Mouse (Mus musculus) intestine, embryonic 15.5 days (tissue): ENCODE results near the gene Parp9. TPM values are rescaled to one million over a fixed set of nuclear protein-coding genes. Genes with fewer than 3 reads are reported as not detected.
"Not testable (repeated sequence)": the region's sequence is repeated elsewhere in the genome, so short reads cannot be mapped to it uniquely, and the experiment has no call there.

ENCODE experiments used
- ATAC-seq: fragments of 200-750 bp; cut with Nextera tagmentation; 2 replicates; pipeline ENCODE4 v1.8.0; 2017; ENCODE audit warnings: moderate TSS enrichment, moderate library complexity
- H3K27ac ChIP-seq: fragments of 300-500 bp; sonication (generic); 2 replicates; pipeline ENCODE4 v1.5.1; 2015; ENCODE audit warnings: mild to moderate bottlenecking, inconsistent platforms
- H3K27me3 ChIP-seq: fragments of 300-500 bp; sonication (generic); replicated peaks from 2 replicates; pipeline ENCODE4 v1.6.1; 2015; ENCODE audit warnings: inconsistent platforms
- H3K36me3 ChIP-seq: fragments of 300-500 bp; sonication (generic); 2 replicates; pipeline ENCODE4 v1.6.1; 2015; ENCODE audit warnings: inconsistent platforms
- H3K4me1 ChIP-seq: fragments of 300-500 bp; sonication (generic); replicated peaks from 2 replicates; pipeline ENCODE4 v1.6.1; 2015; ENCODE audit warnings: inconsistent platforms
- H3K4me2 ChIP-seq: fragments of 300-500 bp; sonication (generic); replicated peaks from 2 replicates; pipeline ENCODE4 v1.6.1; 2015; ENCODE audit warnings: mild to moderate bottlenecking, inconsistent platforms
- H3K4me3 ChIP-seq: fragments of 300-500 bp; sonication (generic); replicated peaks from 2 replicates; pipeline ENCODE4 v1.5.1; 2015; ENCODE audit warnings: inconsistent platforms
- H3K9ac ChIP-seq: fragments of 300-500 bp; sonication (generic); 2 replicates; pipeline ENCODE4 v1.6.1; 2015; ENCODE audit warnings: inconsistent platforms
- H3K9me3 ChIP-seq: fragments of 300-500 bp; sonication (generic); 2 replicates; pipeline ENCODE4 v1.6.1; 2016; ENCODE audit warnings: inconsistent platforms
- WGBS: fragments of 180-500 bp; shearing (Covaris S2); methylation state at CpG from one replicate; pipeline ENCODE4 v1.1.7; 2015; 5-methylcytosine and 5-hydroxymethylcytosine counted together
- polyA plus RNA-seq: library from polyadenylated mRNA; unstranded; fragments of >200 nt; fragmentation: Nextera tagmentation; extraction: Ambion mirVana; gene quantifications from 2 replicates; pipeline ENCODE4 v1.2.1, GENCODE M21; 2015

The Parp9 gene
- polyA plus RNA-seq = 12.0 and 14.0 TPM in 2 replicates

DNA sequence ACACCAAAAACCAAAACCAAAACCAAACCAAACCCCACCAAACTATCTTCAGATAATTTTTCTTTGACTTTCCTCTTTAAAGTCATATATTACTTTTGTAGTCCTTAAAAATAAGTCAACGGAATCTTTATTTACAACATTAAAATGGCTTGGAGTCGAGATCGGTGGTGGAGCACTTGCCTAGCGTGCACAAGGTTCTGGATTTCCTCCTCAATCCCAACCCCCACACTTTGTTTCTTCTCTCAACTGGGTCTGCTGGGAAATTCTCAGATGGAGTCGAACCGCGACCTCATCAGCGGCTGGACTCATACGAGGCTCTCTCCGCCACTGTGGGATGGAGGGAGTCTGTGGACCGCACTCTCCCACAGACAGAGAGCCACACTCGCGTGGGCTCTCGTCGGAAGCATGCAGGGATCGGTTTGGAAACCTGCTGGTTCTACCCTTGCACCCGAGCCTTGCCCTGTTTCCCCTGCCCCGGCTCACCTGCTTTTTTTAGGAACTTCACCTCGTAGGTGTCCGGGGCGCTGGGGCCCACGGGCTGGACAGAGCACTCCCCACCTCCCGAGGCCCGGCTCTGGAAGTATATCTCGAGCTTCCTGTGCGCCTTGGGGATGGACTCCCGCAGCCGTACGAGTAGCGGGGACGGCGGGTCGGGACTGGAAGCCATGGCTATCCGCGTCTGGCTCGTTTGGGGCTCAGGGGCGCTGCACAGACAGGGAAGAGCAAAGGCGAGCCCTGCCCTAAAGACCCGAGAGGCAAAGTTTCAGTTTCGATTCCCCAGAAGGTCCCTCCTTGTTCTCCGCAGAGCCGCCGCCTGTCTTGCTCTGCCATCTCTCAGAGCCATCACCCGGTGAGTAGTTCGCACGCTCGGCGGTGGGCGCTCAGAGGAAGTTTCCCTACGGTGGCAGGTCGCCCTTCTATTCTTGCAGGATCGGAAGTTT lies at the start of gene Parp9, which contains the start of gene Dtx3l:
TSS of gene Parp9 (plus strand) at position 260 of the 941 bp plus-strand sequence.
TSS of gene Dtx3l (minus strand) at position 941 of the 941 bp plus-strand sequence.
- Histone ChIP-seq H3K36me3 (no peaks in the 10 kb centered on the region), H3K4me1 (0 out of 2 replicates have a peak, but pooled peaks cover 7% of the 10 kb centered on the region), H3K27ac (peak within 1 kb of the TSS; percentile 79), H3K9me3 (no peaks in the 10 kb centered on the region), H3K4me3 (peak within 1 kb of the TSS; percentile 70), H3K9ac (peak within 1 kb of the TSS; percentile 78), H3K27me3 (no peaks in the 10 kb centered on the region), H3K4me2 (peak within 1 kb of the TSS; percentile 87)
- 1% methylated on average over 52 of the region's 52 CpGs for WGBS
- ATAC-seq = peak; percentile 85

DNA sequence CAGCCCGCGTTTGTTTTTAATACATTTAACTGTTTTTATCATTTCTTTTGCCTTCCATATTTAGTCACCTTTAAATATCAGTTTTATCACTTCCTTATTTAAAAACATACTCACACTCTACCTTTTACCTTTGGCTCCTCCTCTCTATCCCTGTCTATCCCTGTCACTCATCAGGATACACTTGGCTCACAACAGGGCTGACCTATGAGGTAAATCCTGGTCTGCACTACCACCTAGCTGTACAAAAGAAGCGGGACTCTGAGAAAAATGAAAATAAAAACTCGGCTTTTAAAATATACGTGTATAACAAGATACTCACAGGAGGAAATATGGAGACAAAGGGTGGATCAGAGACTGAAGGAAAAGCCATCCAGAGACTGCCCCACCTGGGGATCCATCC lies 49.4 kb upstream of the Parp9 start:
- WGBS = 91% methylated on average over 5 of the region's 5 CpGs
- Histone ChIP-seq H3K4me1 (no peaks in the 10 kb centered on the region), H3K4me2 (no peak overlapping the region), H3K36me3 (no peaks in the 10 kb centered on the region), H3K27me3 (no peaks in the 10 kb centered on the region), H3K9me3 (no peaks in the 10 kb centered on the region), H3K27ac (no peak overlapping the region), H3K4me3 (no peak overlapping the region), H3K9ac (no peak overlapping the region)
- no peak for ATAC-seq

DNA sequence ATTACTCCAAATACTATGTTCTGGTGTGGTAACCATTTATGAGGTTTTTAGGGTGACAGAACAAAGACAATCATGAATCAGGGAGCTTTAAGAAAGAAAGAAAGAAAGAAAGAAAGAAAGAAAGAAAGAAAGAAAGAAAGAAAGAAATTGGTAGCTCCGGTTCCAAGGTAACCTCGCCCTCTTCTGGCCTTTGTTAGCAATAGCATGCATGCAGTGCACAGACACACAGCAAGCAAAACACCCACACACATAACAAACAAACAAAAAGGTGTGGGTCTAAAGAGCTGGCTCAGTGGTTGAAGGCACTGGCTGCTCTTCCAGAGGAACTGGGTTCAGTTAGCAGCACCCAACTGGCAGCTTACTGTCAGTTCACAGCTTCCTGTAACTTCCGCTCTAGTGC lies 47.6 kb upstream of the Parp9 start:
- Histone ChIP-seq H3K9me3 (no peaks in the 10 kb centered on the region), H3K36me3 (no peaks in the 10 kb centered on the region), H3K27ac (no peak overlapping the region), H3K27me3 (no peaks in the 10 kb centered on the region), H3K4me3 (no peak overlapping the region), H3K4me2 (no peak overlapping the region), H3K4me1 (no peaks in the 10 kb centered on the region), H3K9ac (no peak overlapping the region)
- ATAC-seq = no peak
- 81% methylated on average over 3 of the region's 3 CpGs for WGBS

DNA sequence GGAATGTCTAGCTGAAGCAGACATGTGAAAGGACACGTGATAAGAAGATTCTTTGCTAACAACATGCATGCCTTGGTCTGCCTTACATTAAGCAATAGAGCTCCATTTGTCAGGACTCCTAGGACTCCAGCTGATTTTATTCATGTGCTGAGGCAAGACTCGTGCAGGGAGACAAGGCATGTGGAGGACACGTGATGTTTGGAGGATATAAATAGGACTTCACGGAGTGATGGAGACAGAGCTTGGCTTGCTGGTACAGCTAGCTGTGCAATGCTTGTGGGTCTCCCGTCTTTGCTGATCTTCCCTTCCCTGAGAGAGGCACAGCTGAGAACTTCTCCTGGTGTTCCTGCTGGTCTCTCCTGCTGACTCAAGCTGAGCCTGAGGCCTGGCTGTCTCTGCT lies 46.7 kb upstream of the Parp9 start:
- 78% methylated on average over 5 of the region's 5 CpGs for WGBS
- H3K4me3 ChIP-seq, H3K27ac ChIP-seq, ATAC-seq, H3K9ac ChIP-seq, H3K4me1 ChIP-seq, H3K9me3 ChIP-seq, H3K4me2 ChIP-seq, H3K36me3 ChIP-seq, H3K27me3 ChIP-seq: not testable (repeated sequence)

GRCm38 (mm10) chr16:35894997-35895396 lies 43.3 kb upstream of the Parp9 start:
- no peaks in the 10 kb centered on the region for H3K9me3 ChIP-seq
- no peak overlapping the region for H3K4me2 ChIP-seq
- no peak overlapping the region for H3K27ac ChIP-seq
- ATAC-seq = no peak
- H3K27me3 ChIP-seq = no peaks in the 10 kb centered on the region
- H3K4me1 ChIP-seq = no peaks in the 10 kb centered on the region
- WGBS = 53% methylated on average over 6 of the region's 6 CpGs
- no peak overlapping the region for H3K4me3 ChIP-seq
- no peak overlapping the region for H3K9ac ChIP-seq
- no peaks in the 10 kb centered on the region for H3K36me3 ChIP-seq

DNA sequence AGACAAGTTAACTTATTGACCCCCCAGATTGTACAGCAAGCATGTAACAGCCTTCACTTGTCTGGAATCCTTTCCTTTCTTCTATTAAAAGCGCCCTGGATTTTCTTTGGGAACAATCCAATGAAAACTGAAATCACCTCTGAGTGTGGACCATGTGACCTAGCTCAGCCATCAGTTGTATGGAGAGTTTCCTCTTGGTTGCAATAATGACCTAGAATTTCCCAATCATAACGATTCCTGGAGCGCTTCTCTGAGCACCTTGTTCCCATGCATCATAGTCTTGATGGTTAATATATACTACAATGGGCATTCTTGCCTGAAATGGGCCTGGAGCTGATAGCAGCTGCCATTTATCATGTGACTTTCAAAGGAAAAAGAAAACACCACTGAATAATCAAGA lies 37.7 kb upstream of the Parp9 start:
- ATAC-seq = no peak
- Histone ChIP-seq H3K36me3 (no peaks in the 10 kb centered on the region), H3K4me1 (no peaks in the 10 kb centered on the region), H3K4me2 (no peak overlapping the region), H3K27me3 (no peaks in the 10 kb centered on the region), H3K27ac (no peak overlapping the region), H3K9ac (no peak overlapping the region), H3K9me3 (no peaks in the 10 kb centered on the region), H3K4me3 (no peak overlapping the region)
- WGBS = 82% methylated on average over 3 of the region's 3 CpGs

- H3K4me3 ChIP-seq = no peak overlapping the region
- no peaks in the 10 kb centered on the region for H3K4me1 ChIP-seq
- H3K9me3 ChIP-seq = no peaks in the 10 kb centered on the region
- ATAC-seq = no peak
- no peak overlapping the region for H3K27ac ChIP-seq
- H3K4me2 ChIP-seq = no peak overlapping the region
- 87% methylated on average over 6 of the region's 6 CpGs for WGBS
- H3K9ac ChIP-seq = no peak overlapping the region
- no peaks in the 10 kb centered on the region for H3K27me3 ChIP-seq
- H3K36me3 ChIP-seq = no peaks in the 10 kb centered on the region
Observed at GRCm38 (mm10) chr16:35903014-35903640, 35.1 kb upstream of the Parp9 start.

DNA sequence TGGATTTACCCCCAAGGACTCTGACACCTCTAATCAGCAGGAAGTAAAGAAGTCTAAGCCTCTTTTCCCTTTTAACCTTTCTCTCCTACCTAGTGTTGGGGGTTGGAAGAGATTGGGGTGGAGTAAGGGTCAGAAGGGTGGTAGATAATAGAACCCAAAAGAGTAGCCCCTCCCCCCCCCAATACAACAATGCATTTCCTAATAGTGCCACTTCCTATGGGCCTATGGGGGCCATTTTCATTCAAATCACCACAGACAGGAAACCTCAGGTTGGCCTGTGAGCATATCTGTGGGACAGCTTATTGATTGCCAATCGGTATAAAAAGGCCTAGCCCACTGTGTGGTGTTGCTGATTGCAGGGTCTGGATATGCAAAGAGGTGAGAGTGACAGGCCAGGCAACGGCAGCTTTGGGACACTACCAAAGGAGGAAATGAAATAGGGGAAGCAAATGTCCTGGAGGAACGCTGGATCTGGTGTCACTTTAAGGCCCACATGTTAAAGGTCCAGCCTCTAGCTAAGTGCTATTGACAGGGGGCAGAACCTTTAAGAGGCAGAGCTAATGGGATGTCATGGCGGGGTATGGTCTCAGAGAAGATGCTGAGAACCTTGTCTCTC lies 34.0 kb upstream of the Parp9 start:
- Histone ChIP-seq H3K9ac (no peak overlapping the region), H3K27me3 (no peaks in the 10 kb centered on the region), H3K4me1 (no peaks in the 10 kb centered on the region), H3K4me3 (no peak overlapping the region), H3K36me3 (no peaks in the 10 kb centered on the region), H3K4me2 (no peak overlapping the region), H3K9me3 (no peaks in the 10 kb centered on the region), H3K27ac (no peak overlapping the region)
- no peak for ATAC-seq
- WGBS = 81% methylated on average over 4 of the region's 4 CpGs

DNA sequence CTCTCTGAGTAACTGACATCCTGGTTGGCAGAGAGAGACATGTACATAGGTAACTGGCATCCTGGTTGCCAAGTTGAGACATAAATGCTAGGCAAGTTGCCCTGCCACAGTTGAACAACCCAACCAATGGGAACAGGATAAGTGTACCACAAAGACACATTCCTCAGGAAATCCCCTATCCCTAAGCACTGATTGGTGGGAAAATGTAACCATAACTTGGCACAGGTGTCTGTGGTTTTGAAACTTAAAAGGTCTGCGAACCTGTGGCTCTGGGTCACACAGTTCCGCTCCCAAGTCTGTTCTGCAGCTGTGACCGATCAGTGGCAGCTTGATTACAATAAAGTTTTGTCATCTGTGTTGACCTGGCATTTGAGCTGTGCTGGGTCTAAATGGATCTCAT lies 32.9 kb upstream of the Parp9 start:
- no peak for ATAC-seq
- no peaks in the 10 kb centered on the region for H3K27me3 ChIP-seq
- H3K9ac ChIP-seq = no peak overlapping the region
- H3K4me3 ChIP-seq = no peak overlapping the region
- H3K27ac ChIP-seq = no peak overlapping the region
- no peaks in the 10 kb centered on the region for H3K9me3 ChIP-seq
- 89% methylated on average over 3 of the region's 3 CpGs for WGBS
- H3K36me3 ChIP-seq = no peaks in the 10 kb centered on the region
- H3K4me2 ChIP-seq = no peak overlapping the region
- no peaks in the 10 kb centered on the region for H3K4me1 ChIP-seq

DNA sequence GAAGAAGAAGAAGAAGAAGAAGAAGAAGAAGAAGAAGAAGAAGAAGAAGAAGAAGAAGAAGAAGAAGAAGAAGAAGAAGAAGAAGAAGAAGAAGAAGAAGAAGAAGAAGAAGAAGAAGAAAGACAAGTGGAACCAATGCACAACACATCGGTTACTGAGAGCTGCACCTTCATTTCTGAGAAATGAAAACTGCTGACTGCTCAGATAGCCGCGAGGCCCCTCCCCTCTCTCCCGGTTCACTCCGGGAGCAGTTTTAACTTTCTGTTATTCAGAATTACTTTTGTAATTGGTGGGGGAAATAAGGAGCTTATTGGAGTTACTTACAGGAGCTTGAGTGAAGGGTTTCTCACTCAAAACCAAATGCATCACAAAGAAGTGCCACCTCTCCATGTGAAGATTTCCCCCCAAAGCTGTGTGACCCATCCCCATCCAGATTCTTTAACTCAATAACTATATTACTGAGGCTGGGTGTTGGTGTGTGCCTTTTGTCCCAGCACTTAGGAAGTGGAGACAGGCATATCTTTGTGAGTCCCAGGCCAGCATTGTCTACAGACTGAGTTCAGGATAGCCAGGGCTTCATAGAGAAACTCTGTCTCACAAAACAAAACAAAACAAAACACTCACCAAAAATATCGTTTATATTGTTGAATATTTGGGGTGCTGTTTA lies 32.3 kb upstream of the Parp9 start:
- no peaks in the 10 kb centered on the region for H3K27me3 ChIP-seq
- no peak overlapping the region for H3K4me3 ChIP-seq
- no peaks in the 10 kb centered on the region for H3K36me3 ChIP-seq
- H3K4me2 ChIP-seq = no peak overlapping the region
- H3K27ac ChIP-seq = no peak overlapping the region
- 69% methylated on average over 6 of the region's 6 CpGs for WGBS
- no peak overlapping the region for H3K9ac ChIP-seq
- H3K9me3 ChIP-seq = no peaks in the 10 kb centered on the region
- H3K4me1 ChIP-seq = no peaks in the 10 kb centered on the region
- no peak for ATAC-seq

- Histone ChIP-seq H3K36me3 (no peaks in the 10 kb centered on the region), H3K9me3 (no peaks in the 10 kb centered on the region), H3K27me3 (no peaks in the 10 kb centered on the region), H3K9ac (no peak overlapping the region), H3K4me2 (no peak overlapping the region), H3K27ac (no peak overlapping the region), H3K4me1 (no peaks in the 10 kb centered on the region), H3K4me3 (no peak overlapping the region)
- WGBS = 75% methylated on average over 7 of the region's 7 CpGs
- no peak for ATAC-seq
Observed at GRCm38 (mm10) chr16:35906887-35907286, 31.4 kb upstream of the Parp9 start.
